Mouse (Mus musculus) thymus, postnatal 25 days (tissue): ENCODE measurements around the gene Smad6.

ENCODE experiments used
- DNase-seq: peaks from one replicate; pipeline ENCODE4 v3.0.0; 2022

The Smad6 gene

DNA sequence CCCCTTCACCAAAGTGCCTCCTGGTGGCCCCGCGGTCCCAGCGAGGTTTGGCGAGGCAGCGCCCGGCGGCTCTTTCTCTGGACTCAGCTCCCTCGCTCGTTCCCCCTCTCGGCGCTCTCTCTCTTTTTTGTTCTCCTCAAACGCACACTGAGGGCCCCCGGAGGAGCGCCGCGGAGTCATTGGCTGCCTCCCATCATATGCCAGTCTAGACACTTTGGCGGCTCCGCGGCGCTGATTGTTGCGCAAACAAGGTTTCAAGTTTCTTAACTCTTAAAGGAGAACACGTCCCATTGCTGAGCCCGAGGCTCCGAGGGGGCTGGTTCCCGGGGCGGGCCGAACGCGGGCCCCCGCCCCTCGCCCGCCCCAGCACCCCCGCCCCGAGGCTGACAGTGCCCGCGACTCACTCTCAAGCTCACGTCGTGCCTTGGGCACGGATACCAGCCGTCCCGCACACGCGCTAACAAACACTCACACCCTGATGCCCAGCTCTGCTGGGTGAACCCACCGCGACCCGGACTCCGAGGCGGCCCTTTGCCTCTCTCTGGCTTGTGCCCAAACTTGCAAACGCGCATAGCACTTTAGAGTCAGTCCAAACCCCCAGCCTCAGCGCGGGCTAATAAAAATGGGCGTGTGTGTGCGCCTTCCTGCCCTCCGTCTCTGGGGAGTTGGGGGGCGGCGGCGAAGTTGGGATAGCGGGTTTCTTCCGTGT, at the start of gene Smad6:
Gene Smad6, minus strand, starts transcription at position 207 of the 709 bp plus-strand sequence.
- peak; percentile 71 for DNase-seq

DNA sequence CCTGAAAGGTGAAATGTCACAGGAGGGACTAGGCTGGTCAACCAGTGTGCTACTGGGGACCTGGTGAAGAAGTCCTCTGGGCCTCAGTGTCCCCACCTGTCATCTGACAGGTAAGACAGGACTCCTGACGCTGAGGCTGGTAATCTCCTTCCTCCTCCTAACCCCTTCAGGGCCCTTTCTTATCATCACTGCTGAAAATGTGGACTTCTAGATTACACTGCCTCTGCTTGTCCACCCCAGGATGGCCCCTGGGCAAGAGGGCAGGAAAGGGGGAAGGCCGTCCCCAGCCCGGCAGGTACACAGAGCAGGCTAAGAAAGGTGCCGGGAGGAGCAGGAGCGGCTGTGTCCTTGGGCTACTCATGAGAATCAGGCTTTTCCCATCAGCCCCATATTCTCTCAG, 48.8 kb upstream of the Smad6 start:
- no peak for DNase-seq

DNA sequence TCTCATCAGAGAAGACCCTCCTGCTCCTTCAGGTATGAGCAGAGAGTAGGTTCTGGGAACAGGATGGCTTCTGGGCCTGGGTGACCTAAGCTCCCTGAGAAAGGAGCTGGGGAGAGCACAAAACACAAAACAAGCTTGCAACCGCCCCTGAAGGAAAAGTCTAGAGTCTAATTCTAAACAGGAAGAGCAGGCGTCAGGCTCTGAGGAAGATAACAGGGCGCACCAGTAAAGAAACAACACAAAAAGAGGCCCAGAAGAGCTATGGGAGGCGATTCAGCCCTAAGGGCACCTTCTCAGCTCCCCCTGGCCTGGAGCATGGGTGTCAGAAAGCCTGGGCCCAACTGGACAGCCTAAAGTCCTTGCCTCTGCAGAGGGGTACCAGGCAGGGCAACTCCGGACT, 47.3 kb upstream of the Smad6 start:
- DNase-seq, result no peak

DNA sequence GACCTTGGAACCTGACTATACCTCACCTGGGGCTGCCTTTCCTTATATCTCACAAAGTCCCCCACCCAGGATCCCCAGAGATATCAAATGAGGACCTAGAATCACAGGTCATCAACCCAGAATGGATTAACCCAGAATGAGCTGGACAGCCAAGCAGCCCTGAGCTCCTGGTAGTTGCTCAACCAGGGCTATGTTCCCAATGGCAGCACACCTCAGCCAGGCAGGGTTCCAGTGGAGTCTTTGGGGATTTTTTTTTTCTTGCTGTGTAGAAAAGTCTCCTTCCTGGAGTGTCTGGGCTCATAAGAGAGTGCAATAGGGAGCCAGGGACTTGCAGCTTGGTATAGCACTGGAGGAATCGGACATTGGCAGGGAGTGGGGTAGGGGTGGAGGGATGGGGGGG, 46.7 kb upstream of the Smad6 start:
- no peak for DNase-seq

DNA sequence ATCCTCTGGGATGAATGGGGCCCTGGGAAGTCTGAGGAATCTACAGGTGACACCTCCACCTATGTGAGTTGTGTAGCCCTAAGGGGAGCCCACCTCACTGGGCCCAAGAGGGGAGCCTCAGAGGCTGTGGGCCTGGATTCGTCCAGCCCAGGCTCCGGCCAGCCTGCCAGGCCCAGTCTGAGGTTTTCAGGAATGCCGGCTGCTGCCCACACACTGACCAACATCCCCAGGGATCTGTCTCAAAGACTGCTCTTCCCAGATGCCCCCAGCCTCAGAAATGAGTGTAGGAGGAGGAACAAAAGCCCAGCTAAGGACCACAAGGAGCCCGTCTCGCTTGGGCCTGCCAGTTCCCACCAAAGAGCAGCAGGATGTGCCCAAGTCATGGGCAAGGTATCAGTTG, 45.9 kb upstream of the Smad6 start:
- DNase-seq, result no peak

DNA sequence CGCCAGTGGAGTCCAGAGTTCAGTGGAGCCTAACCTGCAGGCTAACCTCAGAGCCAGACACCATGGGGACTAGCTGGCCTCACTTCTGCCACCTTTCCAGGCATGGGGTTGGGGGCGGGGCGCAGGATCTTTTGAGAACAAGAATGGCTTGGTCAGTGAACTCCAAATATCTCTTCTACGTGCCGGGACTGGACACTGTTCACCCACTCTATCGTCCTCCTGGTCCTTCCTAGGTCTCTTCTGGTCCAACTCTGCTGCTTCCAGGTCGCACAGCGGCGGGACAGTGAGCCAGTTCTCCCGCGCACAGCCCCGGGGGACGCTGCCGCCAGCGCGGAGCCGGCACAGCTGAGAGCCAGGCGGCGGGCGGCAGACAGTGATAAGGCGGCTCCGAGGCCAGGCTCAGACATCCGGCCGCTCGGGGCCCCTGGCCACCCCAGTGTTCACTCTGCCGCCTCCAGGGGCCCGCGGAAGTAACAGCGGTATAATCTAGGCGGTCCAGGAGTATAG, 38.2 kb upstream of the Smad6 start:
- DNase-seq, result no peak

DNA sequence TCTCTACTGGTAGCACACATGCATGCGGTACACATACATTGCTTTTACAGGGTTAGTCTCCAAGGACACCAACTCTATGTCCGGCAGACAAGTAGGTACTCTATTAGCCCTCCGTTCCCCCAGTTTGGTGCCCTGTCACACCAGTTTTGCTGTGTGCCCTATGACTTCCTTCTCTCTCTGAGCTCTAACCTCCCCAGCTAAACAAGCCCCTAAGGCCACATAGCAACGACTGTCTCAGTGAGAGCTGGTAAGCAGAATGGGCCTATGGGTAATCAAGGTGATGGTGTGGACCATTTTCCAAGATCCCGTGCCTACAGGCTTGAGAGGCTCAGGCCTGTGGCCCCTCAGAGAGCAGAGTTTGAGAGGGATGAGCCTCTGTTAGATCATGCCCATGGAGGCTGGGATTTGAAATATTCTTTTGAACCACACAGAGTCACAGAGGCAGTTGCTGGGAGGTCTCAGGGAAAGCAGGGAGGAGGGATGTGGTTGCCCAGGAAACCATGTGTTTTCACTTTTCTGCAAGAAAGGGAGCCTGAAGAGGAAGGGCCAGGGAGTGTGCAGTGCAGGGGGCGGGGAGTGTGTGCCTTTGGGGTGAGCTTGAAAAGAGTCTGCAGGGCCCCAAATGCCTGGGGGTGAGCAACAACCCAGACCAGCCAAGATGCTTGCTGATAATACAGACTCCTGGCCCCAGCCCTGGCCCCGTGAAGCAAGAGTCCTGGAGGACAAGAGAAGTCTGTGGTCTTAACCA, 36.2 kb upstream of the Smad6 start:
- DNase-seq, result no peak

DNA sequence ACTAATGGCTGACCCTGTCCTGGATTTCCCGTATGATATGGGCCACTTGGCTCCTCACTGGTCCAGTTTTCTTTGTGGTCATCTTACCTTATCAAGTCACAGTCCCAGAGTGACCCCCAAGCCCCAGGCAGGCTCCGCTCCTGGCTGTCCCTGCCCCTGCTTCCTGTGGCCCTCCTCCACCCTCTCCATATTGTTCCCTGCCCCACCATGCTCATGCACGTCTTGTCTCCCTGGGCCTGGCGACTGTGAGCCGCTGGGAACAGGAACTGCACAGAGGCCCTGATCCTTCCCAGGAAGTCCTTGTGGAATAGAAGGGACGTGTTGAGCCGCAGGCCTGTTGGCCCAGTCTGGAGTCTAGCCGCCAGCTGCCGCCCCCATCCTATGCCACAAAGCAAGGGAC, 33.3 kb upstream of the Smad6 start:
- DNase-seq, result no peak

DNA sequence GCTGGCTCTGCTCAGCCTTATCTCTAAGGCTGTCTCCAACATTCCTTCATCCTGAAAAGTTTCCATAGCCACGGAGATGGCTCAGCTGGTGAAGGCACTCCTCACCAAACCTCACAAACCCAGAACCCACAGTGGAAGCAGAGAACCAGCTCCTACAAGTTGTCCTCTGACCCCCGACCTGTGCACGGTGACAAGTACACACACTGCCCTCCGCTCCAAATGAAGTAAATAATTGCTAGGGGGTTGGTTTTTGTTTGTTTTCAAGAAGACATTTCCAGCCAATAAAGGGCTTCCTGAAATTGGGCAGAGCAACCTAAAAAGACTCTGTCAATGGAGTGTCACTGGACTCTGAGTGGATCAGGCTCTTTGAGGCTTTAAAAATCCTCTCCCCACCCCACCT, 31.9 kb upstream of the Smad6 start:
- DNase-seq, result no peak

DNA sequence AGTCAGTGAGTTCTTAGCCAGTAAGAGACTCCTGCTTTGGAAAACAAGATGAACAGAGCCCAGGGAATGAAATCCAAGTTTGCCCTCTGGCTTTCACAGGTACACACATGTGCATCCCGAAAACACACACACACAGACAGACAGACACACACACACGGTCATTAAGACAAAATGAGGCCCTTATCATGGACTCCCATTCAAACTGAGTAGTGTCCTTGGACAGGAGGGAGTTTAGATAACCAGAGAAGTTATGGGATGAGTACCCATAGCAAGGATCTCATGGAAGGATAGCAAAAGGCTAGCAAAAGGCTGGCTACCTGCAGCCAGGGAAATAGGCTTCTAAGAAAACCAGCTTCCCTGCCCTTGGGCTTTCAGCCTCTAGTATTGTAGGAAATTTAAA, 29.4 kb upstream of the Smad6 start:
- DNase-seq, result no peak

DNA sequence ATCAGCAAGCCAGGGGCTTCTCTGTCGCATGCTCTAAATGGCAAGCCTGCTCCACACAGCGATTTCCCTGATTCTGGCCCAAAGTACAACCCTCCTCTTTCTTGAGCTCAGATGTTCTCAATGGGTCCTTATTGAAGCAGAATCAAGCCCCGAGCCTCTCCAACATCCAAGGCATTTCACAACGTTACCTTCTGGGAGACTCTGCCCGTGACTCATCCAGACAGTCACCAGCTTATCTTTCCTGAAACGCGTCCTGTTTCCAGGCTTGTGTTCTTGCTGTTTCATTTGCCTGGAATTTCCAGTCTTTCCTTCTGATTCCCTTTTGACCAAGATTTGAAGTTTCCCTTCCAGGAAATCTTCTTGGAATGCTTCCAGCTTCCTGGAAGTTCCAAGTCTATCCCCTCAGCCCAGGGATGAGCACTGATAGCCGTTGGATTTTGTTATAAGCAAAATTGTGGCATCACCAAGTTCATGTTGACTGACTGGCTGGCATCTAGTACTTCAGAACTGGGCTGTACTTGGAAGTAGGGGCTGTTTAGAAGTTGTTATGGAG, 28.7 kb upstream of the Smad6 start:
- DNase-seq, result no peak

DNA sequence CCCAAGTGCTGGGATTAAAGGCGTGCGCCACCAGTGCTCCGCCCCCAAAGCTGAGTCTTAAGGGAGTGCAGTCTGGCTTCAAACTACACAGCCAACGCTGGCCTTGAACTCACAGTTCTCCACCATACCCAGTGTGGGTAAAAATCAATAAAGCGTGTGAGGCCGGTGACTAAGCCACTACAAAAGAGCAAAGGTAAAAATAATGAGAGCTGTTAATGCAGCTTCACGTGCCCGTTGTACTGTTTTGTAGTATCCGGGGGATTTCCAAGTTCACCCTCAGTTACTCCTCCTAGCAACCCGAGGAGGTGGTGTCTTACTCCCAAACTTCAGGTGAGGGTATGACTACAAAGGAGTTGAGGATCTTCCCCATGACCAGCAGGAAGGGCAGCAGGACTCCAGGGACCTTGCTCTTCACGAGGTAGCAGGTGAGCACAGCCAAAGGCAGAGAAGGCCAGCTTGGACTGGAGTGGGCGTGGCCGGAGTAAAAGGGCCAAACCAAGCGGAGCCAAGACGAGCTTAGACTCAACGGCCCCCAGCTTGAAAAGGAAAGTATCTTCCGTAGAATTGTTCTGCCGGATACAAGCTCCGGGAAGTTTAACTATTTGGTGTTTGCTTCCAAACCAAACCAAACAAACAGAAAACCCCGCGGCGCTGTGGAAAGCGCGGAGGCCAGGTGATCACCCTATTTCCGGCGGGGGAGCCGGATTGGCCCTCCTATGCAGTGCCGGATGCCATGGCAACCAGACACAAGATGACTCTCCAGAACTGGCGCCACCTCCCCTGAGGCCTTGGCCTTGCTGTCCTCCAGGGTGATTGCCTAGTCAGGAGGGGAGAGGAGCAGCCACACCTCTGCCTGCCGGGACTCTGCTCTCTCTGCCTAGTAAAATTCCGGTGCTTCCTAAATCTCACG, 27.9 kb upstream of the Smad6 start:
- DNase-seq, result peak; percentile 74

DNA sequence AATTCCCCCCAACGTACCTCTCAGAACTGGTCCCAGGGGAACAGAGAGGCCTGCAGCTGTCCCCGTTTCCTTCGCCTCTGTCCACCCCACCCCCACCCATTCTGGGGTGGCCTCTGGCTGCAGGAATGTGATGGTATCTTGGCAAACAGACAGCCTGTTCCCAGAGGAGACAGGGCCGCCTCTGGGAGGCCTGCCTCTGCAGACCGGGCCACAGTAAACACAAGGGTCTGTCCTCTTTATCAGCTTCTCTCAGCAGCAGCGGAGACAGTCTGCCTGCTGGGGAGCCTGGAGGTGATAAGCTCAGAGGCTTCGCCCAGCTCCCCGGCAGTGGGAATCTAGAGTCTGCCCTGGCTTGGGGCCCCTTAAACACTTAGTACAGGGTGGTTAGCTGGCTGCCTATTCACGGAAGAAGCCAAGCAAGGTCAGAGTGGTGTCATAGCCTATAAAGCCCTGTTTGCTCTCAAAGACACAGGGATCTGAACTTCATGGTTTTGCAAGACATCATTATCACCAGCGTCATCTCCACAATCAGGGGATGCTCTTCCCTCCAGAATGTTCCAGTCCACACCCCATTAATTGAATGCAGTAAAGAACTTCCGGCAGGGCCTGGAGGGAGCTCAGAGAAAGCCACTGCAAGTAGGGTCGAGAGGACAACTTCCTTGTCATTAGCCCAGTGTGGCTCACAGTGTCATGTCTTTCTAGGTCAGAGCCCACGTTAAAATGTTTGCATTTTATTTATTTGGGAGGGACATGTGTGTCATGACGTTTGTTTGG, 23.4 kb upstream of the Smad6 start:
- DNase-seq, result no peak

DNA sequence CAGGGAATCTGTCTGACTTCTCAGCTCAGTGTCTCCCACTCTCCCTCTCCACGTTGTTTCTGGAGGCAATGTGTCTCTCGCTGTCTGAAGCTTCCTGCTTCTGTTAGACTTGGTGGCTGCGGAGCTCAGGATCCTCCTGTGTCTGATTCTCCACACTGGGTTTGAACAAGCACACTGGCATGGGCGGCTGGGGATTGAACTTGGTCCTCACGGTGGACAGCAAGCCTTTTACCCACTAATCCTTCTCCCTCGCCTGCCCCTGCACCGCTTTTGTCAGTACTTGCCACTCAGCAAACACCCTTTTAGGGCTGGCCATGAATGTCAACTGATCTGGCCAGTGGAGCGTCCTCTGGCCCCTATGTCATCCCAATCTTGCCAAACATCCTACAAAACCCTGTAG, 22.5 kb upstream of the Smad6 start:
- no peak for DNase-seq

DNA sequence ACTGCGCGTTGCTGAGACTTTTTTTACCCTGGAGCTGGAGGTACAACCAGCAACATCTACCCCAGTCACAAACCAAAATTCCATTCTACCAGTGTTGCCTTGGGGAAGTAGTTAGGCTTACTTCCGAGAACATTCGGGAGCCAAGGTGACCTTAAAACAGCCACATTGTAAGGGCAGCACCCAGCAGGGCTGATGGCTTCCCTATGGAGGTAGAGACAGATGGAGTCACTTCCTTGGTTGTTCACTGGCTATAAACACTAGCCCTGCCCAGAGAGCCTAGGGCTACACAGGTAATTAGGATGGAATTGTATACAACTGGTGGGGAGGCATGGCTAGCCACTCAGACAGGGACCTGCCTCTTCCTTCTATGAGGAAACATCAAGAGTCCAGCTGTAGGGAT, 21.1 kb upstream of the Smad6 start:
- DNase-seq, result no peak

DNA sequence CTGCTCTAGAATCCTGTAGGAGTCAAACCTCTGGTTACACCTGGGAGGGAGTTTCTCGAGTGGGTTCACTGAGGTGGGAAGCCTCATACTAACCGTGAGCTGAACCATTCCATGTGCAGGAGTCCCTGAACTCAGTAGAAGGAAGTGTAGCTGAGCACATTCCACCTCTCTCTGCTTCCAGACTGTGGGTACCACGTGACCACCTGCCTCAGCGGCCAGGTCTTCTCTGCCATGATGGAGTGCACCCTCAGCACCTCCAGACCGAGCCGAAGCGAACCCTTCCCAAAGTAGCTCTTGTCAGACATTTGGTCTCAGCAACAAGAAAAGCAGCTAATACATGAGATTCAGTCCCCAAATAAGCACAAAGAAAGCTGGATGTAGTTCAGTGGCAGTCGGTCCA, 20.4 kb upstream of the Smad6 start:
- no peak for DNase-seq

DNA sequence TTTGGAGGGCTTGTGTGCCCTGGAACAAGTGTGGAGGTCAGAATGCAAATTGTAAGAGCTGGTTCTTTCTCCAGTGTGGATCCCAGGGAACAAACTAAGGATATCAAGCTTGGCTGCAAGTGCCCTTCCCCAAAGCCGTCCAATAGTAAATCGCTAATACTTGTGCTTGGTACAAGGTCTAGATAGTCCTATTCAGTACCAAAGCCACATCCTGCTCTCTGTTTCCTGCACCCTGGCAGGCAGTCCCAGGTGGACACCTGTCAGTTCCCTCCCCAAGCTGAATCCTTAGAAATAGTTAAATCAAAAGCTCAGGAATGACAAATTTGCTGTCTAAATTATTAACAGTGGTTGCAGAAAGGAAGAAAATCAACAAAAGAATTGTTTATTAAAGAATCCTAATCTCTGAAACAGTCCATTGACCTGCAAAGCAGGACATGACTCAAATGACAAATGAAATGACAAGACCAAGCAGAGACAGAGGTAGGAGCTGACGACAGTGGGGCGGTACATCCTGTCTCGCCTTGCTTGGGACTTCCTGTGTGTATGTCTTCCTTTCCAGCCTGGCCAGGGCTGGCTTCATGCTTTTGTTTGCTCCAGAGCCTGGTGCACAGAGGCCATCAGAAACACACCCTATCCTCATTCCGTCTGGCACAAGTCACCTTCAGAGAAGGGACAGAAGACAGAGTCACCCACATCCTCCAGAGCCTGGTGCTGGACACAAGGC, 8.2 kb upstream of the Smad6 start:
- DNase-seq, result no peak

DNA sequence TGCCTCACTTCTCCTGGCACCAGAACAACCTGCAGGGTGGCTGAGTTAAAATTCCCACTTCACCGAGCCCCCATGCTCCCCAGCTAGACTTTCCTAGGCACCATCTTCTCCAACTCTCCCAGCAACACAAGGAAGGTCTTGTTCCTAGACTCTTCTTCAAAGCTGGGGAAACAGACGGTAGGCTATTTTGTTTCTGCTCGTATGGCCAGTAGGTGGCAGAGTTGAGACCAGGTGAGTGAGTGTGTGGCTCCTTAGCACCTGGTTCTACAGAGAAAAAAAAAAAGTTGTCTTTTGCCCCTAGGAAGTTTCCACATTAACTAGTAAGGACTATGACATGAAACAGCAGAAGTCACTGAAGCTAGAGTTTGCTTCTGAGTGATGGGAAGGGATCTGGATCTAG, 3.7 kb upstream of the Smad6 start:
- peak; percentile 68 for DNase-seq

DNA sequence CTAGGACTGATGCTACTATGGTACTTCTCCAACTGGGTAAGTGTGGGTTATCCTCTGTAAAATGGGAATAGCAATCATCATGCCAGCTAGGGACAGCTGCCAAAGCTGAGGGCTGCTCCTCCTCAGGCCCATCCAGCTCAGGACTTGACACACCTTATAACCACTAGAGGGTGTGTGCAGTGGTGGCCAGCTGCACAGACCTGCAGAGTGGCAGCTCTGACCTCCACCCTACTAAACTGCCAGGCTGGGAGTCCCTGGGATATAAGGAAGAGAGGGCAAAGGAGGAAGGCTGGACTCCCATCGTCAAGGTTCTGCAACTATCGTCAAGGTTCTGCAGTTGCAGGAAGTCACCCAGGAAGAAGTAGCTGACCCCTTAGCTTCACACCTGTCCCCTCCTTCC, 3.1 kb upstream of the Smad6 start:
- no peak for DNase-seq

DNA sequence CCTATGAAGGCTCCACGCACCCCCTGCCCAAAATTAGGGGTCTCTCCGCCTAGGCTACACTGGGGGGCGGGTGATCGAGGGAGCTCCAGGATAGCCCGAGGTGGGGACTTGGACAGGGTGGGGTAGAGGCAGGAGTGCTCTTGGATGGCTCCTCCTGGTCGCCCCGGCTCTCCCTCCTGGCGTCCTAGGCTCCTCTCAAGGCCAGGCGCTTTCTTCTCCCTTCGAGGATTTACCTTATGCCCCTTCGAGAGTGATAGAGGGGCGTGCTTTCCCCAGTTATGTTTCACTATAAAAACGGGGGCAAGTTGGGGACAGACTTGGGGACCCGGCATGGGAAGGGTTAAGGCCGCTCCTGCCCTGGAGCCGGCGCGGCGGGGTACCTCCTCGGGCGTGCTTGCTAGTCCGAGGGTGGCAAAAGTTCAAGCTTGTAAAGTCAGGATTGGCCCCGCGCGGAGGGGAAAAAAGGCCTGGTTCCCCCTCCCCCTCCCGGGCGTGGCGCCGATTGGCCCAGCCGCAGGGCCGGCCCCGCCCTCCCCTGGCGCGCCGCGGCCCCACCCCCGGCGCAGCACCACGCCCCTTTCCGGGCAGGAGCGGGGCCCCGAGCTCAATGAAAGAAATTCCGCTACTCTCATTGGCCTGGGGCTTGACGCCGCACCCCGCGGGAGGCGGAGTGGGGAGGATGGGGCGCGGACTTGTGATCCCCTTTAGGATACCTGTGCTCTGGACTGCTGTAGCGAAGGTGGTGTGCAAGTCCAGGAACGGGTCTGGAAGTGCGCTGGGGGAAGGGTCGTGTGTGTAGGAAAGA, 905 bp upstream of the Smad6 start:
- DNase-seq, result peak; percentile 95
